Mouse (Mus musculus) embryonic facial prominence, embryonic 11.5 days (tissue): ENCODE data around the gene Nfat5. TPM values are rescaled to one million over a fixed set of nuclear protein-coding genes. Genes with fewer than 3 reads are reported as not detected.
A peak's percentile ranks its signal among the peaks of the same experiment; 100 is the strongest.

Source experiments
- ATAC-seq: fragments of 200-750 bp; cut with Nextera tagmentation; replicated peaks from 2 replicates; pipeline ENCODE4 v1.8.0; 2017; ENCODE audit warnings: low read depth; ENCODE audit not compliant: insufficient number of reproducible peaks, low FRiP score, low TSS enrichment
- DNase-seq: peaks from one replicate; pipeline ENCODE4 v3.0.0-alpha.2; 2015; ENCODE audit warnings: low spot score
- H3K27ac ChIP-seq: fragments of 300-500 bp; sonication (generic); replicated peaks from 2 replicates; pipeline ENCODE4 v1.5.1; 2014; ENCODE audit warnings: mild to moderate bottlenecking, low read depth, low read length, control low read depth
- H3K27me3 ChIP-seq: fragments of 300-500 bp; sonication (generic); 2 replicates; pipeline ENCODE4 v1.6.1; 2014; ENCODE audit warnings: mild to moderate bottlenecking, low read length, moderate library complexity, mixed read lengths; ENCODE audit not compliant: control insufficient read depth, insufficient read depth
- H3K36me3 ChIP-seq: fragments of 300-500 bp; sonication (generic); replicated peaks from 2 replicates; pipeline ENCODE4 v1.6.1; 2014; ENCODE audit warnings: low read depth, mild to moderate bottlenecking, low read length, moderate library complexity, mixed read lengths; ENCODE audit not compliant: control insufficient read depth, insufficient read depth
- H3K4me1 ChIP-seq: fragments of 300-500 bp; sonication (generic); 2 replicates; pipeline ENCODE4 v1.6.1; 2014; ENCODE audit warnings: low read length, mixed read lengths; ENCODE audit not compliant: control insufficient read depth, insufficient read depth
- H3K4me2 ChIP-seq: fragments of 300-500 bp; sonication (generic); 2 replicates; pipeline ENCODE4 v1.6.1; 2014; ENCODE audit warnings: low read depth, mild to moderate bottlenecking, control low read depth, low read length, moderate library complexity
- H3K4me3 ChIP-seq: fragments of 300-500 bp; sonication (generic); 2 replicates; pipeline ENCODE4 v1.5.1; 2014; ENCODE audit warnings: low read depth, low read length, control low read depth
- H3K9ac ChIP-seq: fragments of 300-500 bp; sonication (generic); replicated peaks from 2 replicates; pipeline ENCODE4 v1.6.1; 2014; ENCODE audit warnings: mild to moderate bottlenecking, control low read depth, low read length
- H3K9me3 ChIP-seq: fragments of 300-500 bp; sonication (generic); replicated peaks from 2 replicates; pipeline ENCODE4 v1.6.1; 2016; ENCODE audit warnings: mild to moderate bottlenecking, low read length, inconsistent platforms, mixed read lengths; ENCODE audit not compliant: control insufficient read depth
- WGBS: fragments of 180-500 bp; shearing (Covaris S2); extraction: QIAGEN DNeasy Blood & Tissue Kit; methylation state at CpG from one replicate; pipeline ENCODE4 v1.1.7; 2014; 5-methylcytosine and 5-hydroxymethylcytosine counted together
- polyA plus RNA-seq: library from polyadenylated mRNA; unstranded; fragments of >200 nt; fragmentation: Nextera tagmentation; extraction: Ambion mirVana; gene quantifications from 2 replicates; pipeline ENCODE4 v1.2.1, GENCODE M21; 2014

The Nfat5 gene
- polyA plus RNA-seq, 1 experiment from 2014 or later = 8.8 TPM

DNA sequence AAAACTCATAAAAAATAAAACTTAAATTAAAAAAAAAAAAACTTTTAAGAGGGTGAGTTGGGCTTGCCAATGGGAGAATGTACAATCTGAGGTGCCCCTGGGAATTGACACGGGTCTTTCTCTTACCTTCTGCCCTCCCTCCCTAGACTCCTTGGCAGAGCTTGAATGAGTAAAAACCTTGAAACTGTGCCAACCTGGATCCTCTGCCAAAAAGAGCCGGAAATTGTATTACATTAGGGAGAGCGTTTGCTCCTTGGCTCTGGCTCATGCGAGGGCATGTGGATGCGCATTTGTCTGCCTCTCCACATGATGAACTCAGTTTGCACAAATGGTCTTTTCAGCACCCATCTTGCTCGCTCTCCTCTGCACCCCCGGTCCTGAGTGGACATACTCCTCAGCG is 96.3 kb downstream of the Nfat5 start:
- no peak for DNase-seq
- no peak overlapping the region for H3K9ac ChIP-seq
- no peak overlapping the region for H3K4me3 ChIP-seq
- no peaks in the 10 kb centered on the region for H3K4me1 ChIP-seq
- 93% methylated on average over 8 of the region's 8 CpGs for WGBS
- H3K9me3 ChIP-seq = no peaks in the 10 kb centered on the region
- no peaks in the 10 kb centered on the region for H3K27me3 ChIP-seq
- no peak overlapping the region for H3K4me2 ChIP-seq
- no peak for ATAC-seq
- no peak overlapping the region for H3K27ac ChIP-seq
- H3K36me3 ChIP-seq = no peaks in the 10 kb centered on the region

DNA sequence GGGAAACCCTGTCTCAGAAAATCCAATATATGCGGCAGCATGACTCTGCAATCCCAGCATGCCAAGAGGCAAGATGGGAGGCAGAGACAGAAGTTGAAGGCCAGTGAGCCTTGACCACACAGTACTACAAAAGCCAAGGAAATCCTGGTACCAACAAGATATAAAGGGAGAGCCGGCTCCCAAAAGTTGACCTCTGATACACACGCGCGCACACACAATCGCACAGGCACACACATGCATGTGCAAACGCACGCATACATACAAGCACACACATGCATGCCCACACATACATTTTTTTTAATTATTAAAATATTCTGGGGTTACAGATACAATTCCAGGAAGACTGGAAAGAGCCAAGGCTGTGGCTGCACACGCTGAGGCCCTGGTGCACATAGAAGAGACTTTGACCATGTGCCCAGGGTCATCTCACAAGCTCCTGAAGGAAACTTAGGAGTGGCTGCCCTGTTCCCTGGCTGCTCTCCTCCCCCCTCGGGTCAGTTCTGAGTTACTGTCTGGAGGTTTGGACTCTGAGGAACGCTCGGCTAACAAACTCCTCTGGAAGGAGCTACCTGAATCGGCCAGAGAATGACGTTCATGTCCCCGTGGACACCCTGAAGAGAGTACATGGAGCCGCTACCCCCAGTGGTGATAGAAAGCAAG is 97.3 kb downstream of the Nfat5 start:
- DNase-seq (no peak), ATAC-seq (no peak)
- Histone ChIP-seq H3K4me3 (no peak overlapping the region), H3K27ac (no peak overlapping the region), H3K4me1 (no peaks in the 10 kb centered on the region), H3K9me3 (no peaks in the 10 kb centered on the region), H3K9ac (no peak overlapping the region), H3K36me3 (no peaks in the 10 kb centered on the region), H3K27me3 (no peaks in the 10 kb centered on the region), H3K4me2 (no peak overlapping the region)
- WGBS = 90% methylated on average over 16 of the region's 16 CpGs

- DNase-seq (no peak), ATAC-seq (no peak)
- no peaks in the 10 kb centered on the region for H3K4me1 ChIP-seq
- no peak overlapping the region for H3K4me3 ChIP-seq
- H3K27me3 ChIP-seq = no peaks in the 10 kb centered on the region
- H3K27ac ChIP-seq = no peak overlapping the region
- H3K36me3 ChIP-seq = no peaks in the 10 kb centered on the region
- no peak overlapping the region for H3K4me2 ChIP-seq
- H3K9ac ChIP-seq = no peak overlapping the region
- WGBS = 79% methylated on average over 4 of the region's 4 CpGs
- H3K9me3 ChIP-seq = no peaks in the 10 kb centered on the region
Observed at GRCm38 (mm10) chr8:107391136-107391516, 97.9 kb downstream of the Nfat5 start.

DNA sequence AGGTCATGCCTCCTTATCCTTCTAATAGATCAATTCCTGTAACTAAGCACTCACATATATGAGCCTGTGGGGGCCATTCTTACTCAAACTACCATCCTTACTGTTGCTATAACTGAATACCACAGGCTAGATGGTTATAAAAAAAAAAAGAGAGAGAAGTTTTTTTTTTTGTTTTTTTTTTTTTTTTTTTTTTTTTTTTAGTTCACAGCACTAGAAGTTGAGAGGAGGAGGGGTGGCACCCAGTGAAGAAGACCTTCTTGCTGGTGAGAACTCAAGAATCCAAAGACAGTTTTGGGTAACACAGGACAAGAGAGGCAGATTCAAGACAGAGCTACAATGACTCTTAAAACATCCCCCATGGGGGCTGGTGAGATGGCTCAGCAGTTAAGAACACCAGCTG is 102.1 kb downstream of the Nfat5 start:
- Histone ChIP-seq H3K36me3 (no peaks in the 10 kb centered on the region), H3K4me2 (no peak overlapping the region), H3K9me3 (no peaks in the 10 kb centered on the region), H3K9ac (no peak overlapping the region), H3K27me3 (no peaks in the 10 kb centered on the region), H3K4me1 (no peaks in the 10 kb centered on the region), H3K4me3 (no peak overlapping the region), H3K27ac (no peak overlapping the region)
- DNase-seq (no peak), ATAC-seq (no peak)

DNA sequence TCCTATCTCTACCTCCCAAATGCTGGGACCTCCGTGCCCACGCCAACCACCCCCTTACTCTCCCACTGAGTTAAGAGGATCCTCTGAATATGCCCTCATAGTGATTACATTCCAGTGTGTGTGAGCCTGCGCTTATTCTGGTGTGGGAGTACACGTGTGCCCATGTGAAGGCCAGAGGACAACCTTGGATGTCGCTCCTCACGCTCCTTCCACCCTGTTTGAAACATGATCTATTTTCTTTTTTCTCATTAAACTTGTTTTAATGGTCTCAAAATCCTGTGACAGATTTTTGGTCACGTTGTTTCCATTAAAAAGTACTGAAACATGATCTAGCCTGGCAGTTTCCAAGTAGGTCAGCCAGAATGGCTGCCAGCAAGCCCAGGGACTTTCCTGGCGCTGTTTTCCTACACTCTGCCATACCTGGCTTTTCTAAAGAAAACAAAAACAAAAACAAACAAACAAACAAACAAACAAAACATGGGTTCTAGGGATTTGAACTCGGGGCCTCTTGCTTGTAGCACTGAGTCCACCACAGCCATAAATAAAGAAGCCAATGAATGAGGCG is 102.9 kb downstream of the Nfat5 start:
- DNase-seq = peak; percentile 33
- Histone ChIP-seq H3K9me3 (no peaks in the 10 kb centered on the region), H3K27me3 (no peaks in the 10 kb centered on the region), H3K9ac (no peak overlapping the region), H3K4me3 (no peak overlapping the region), H3K4me2 (no peak overlapping the region), H3K27ac (no peak overlapping the region), H3K36me3 (no peaks in the 10 kb centered on the region), H3K4me1 (no peaks in the 10 kb centered on the region)
- WGBS = 60% methylated on average over 10 of the region's 10 CpGs
- ATAC-seq = no peak

DNA sequence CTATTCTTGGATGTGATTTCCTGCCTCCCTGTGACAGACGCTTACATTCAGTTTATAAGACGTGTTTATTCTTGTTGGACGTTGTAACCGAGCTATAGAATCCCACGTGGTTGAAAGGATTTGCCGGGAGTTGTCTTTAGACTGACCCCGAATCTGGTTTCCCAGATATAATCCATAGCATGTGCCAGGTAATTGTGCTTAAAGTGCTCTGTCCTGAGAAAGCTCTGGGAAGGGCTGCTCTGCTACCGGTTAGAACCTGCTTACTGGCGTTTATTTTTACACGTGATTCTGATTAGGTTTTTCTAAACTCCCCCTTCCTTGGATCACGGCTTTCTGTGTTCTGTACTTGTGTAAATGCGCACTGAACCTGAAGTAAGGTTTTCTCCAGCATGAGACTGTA is 104.4 kb downstream of the Nfat5 start:
- no peaks in the 10 kb centered on the region for H3K9me3 ChIP-seq
- ATAC-seq (0 out of 2 replicates have a peak, but pooled peaks have one; percentile 42), DNase-seq (peak; percentile 84)
- H3K27ac ChIP-seq = no peak overlapping the region
- H3K9ac ChIP-seq = no peak overlapping the region
- H3K27me3 ChIP-seq = no peaks in the 10 kb centered on the region
- H3K4me3 ChIP-seq = no peak overlapping the region
- 23% methylated on average over 12 of the region's 12 CpGs for WGBS
- 0 out of 2 replicates have a peak, but pooled peaks cover 3% of the 10 kb centered on the region for H3K4me1 ChIP-seq
- no peak overlapping the region for H3K4me2 ChIP-seq
- no peaks in the 10 kb centered on the region for H3K36me3 ChIP-seq

DNA sequence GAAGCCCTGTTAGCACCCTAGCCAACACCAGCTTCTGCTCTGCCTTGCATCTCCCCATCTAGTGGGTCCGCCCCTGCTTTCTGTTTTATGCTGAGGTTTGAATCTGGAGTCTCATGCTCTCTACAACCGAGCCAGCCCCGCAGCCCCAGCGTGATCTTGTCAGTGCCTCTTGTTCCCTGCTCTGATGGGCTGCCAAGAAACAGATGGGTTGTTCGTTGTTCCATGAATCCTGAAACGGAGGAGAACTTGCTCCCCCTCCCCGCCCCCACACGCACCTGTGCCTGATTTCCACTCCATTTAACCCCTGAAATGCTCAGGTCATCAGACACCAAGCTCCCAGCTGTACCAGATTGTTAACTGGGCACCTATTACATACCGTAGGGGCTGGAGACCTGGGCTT is 106.2 kb downstream of the Nfat5 start:
- no peaks in the 10 kb centered on the region for H3K27me3 ChIP-seq
- 0 out of 2 replicates have a peak overlapping the region, but pooled peaks have one; percentile 35 for H3K27ac ChIP-seq
- H3K36me3 ChIP-seq = no peaks in the 10 kb centered on the region
- DNase-seq = peak; percentile 65
- H3K9ac ChIP-seq = no peak overlapping the region
- no peak overlapping the region for H3K4me2 ChIP-seq
- H3K4me3 ChIP-seq = no peak overlapping the region
- H3K4me1 ChIP-seq = 0 out of 2 replicates have a peak, but pooled peaks cover 3% of the 10 kb centered on the region
- H3K9me3 ChIP-seq = no peaks in the 10 kb centered on the region
- WGBS = 34% methylated on average over 9 of the region's 9 CpGs
- ATAC-seq = no peak

GRCm38 (mm10) chr8:107401866-107402265 is 108.6 kb downstream of the Nfat5 start:
- no peaks in the 10 kb centered on the region for H3K27me3 ChIP-seq
- H3K9ac ChIP-seq = no peak overlapping the region
- H3K36me3 ChIP-seq = no peaks in the 10 kb centered on the region
- 71% methylated on average over 5 of the region's 5 CpGs for WGBS
- H3K9me3 ChIP-seq = no peaks in the 10 kb centered on the region
- no peak overlapping the region for H3K4me3 ChIP-seq
- no peak overlapping the region for H3K27ac ChIP-seq
- 0 out of 2 replicates have a peak, but pooled peaks cover 3% of the 10 kb centered on the region for H3K4me1 ChIP-seq
- DNase-seq (no peak), ATAC-seq (no peak)
- no peak overlapping the region for H3K4me2 ChIP-seq
